In genomic region chr13:34420341-34421156, GRCm38 (mm10) we compare ENCODE assay signal across 25 mouse cellular contexts.
A peak's percentile ranks its signal among the peaks of the same experiment; 100 is the strongest.
DNase-seq lines count a peak whose midpoint lies in the region; ATAC-seq lines count a peak whose summit lies in the region.
"Had no signal": no experiment of that assay in that cellular context is flagged by ENCODE, and none has a peak within 500 bp of the region (broad histone marks: within the 10 kb centered on the region; RNA-seq: fewer than 3 reads in every experiment).

No protein-coding gene starts in this region.

- no peak overlapping the region for H3K4me2 ChIP-seq in hindbrain, embryonic 13.5 days
- no peak overlapping the region for H3K4me2 ChIP-seq in hindbrain, embryonic 11.5 days (replicated peaks; ENCODE audit: low read depth, low read length)
- H3K4me2 ChIP-seq in neural tube, embryonic 12.5 days (replicated peaks): no peak overlapping the region
- H3K4me2 ChIP-seq in hindbrain, embryonic 16.5 days (ENCODE audit: low read length): no peak overlapping the region
- no peak overlapping the region for H3K4me2 ChIP-seq in neural tube, embryonic 15.5 days
- H3K4me2 ChIP-seq: forebrain, embryonic 15.5 days; heart, embryonic 13.5 days; limb, embryonic 15.5 days; liver, embryonic 13.5 days had no signal

- no peaks in the 10 kb centered on the region for H3K9me3 ChIP-seq in hindbrain, embryonic 13.5 days
- H3K9me3 ChIP-seq in hindbrain, embryonic 11.5 days (ENCODE audit: control insufficient read depth, low read length): no peaks in the 10 kb centered on the region
- no peaks in the 10 kb centered on the region for H3K9me3 ChIP-seq in neural tube, embryonic 12.5 days
- no peaks in the 10 kb centered on the region for H3K9me3 ChIP-seq in hindbrain, embryonic 16.5 days (ENCODE audit: control insufficient read depth, low read length)
- H3K9me3 ChIP-seq in neural tube, embryonic 15.5 days (replicated peaks): no peaks in the 10 kb centered on the region
- H3K9me3 ChIP-seq: forebrain, embryonic 15.5 days; G1E; heart, embryonic 13.5 days; limb, embryonic 10.5 days; limb, embryonic 15.5 days; liver, embryonic 13.5 days had no signal

- no peaks in the 10 kb centered on the region for H3K36me3 ChIP-seq in hindbrain, embryonic 13.5 days
- H3K36me3 ChIP-seq in hindbrain, embryonic 11.5 days (ENCODE audit: control insufficient read depth, insufficient read depth, low read length): no peaks in the 10 kb centered on the region
- H3K36me3 ChIP-seq in neural tube, embryonic 12.5 days: no peaks in the 10 kb centered on the region
- H3K36me3 ChIP-seq in hindbrain, embryonic 16.5 days (ENCODE audit: control insufficient read depth, insufficient read depth, low read length): no peaks in the 10 kb centered on the region
- H3K36me3 ChIP-seq in neural tube, embryonic 15.5 days: no peaks in the 10 kb centered on the region
- H3K36me3 ChIP-seq: forebrain, embryonic 15.5 days; G1E; heart, embryonic 13.5 days; limb, embryonic 10.5 days; limb, embryonic 15.5 days; liver, embryonic 13.5 days had no signal

- DNase-seq in hindbrain, embryonic 11.5 days (ENCODE audit: low spot score): no peak
- no peak for DNase-seq in neural tube, embryonic 10.5 days (ENCODE audit: extremely low spot score, low spot score)
- no peak for DNase-seq in lung, postnatal 10 days
- no peak for DNase-seq in kidney, adult 8-10 months
- DNase-seq: adrenal gland, postnatal 25 days; cerebellum, adult 11-12 months; cerebellum, postnatal 10 days; heart, postnatal 10 days; liver, embryonic 13.5 days; lung, adult 18-20 months; midbrain, embryonic 14.5 days; retina, postnatal 1 day; right cerebral cortex, postnatal 14 days; thymus, postnatal 4 days had no signal

- 0 out of 2 replicates have a peak, but pooled peaks cover 3% of the 10 kb centered on the region for H3K27me3 ChIP-seq in hindbrain, embryonic 13.5 days
- H3K27me3 ChIP-seq in hindbrain, embryonic 11.5 days (ENCODE audit: control insufficient read depth, insufficient read depth, low read length): no peaks in the 10 kb centered on the region
- no peaks in the 10 kb centered on the region for H3K27me3 ChIP-seq in neural tube, embryonic 12.5 days (replicated peaks)
- H3K27me3 ChIP-seq in hindbrain, embryonic 16.5 days (replicated peaks; ENCODE audit: control insufficient read depth, insufficient read depth, low read length): no peaks in the 10 kb centered on the region
- no peaks in the 10 kb centered on the region for H3K27me3 ChIP-seq in neural tube, embryonic 15.5 days (replicated peaks)
- H3K27me3 ChIP-seq: forebrain, embryonic 15.5 days; heart, embryonic 13.5 days; limb, embryonic 15.5 days had no signal

- peak; percentile 46; the same call in 1 of the 2 replicates for ATAC-seq in hindbrain, embryonic 13.5 days (ENCODE audit: low FRiP score)
- ATAC-seq in hindbrain, embryonic 11.5 days (ENCODE audit: low FRiP score): no peak
- ATAC-seq in neural tube, embryonic 12.5 days (ENCODE audit: low FRiP score, low read depth): 0 out of 2 replicates have a peak, but pooled peaks have one; percentile 53
- ATAC-seq in hindbrain, embryonic 16.5 days: peak; percentile 37; the same call in 1 of the 2 replicates
- peak; percentile 59 for ATAC-seq in neural tube, embryonic 15.5 days (ENCODE audit: low FRiP score)
- ATAC-seq: forebrain, embryonic 15.5 days; intestine, embryonic 16.5 days; lung, postnatal 0 days had no signal

- H3K4me3 ChIP-seq in hindbrain, embryonic 13.5 days: no peak overlapping the region
- no peak overlapping the region for H3K4me3 ChIP-seq in hindbrain, embryonic 11.5 days (ENCODE audit: low read depth, low read length)
- H3K4me3 ChIP-seq in neural tube, embryonic 12.5 days: no peak overlapping the region
- H3K4me3 ChIP-seq in hindbrain, embryonic 16.5 days (ENCODE audit: low read length): no peak overlapping the region
- H3K4me3 ChIP-seq in neural tube, embryonic 15.5 days (replicated peaks): no peak overlapping the region
- H3K4me3 ChIP-seq: forebrain, embryonic 15.5 days; heart, embryonic 13.5 days; limb, embryonic 10.5 days; limb, embryonic 15.5 days; liver, embryonic 13.5 days had no signal

- H3K27ac ChIP-seq in hindbrain, embryonic 13.5 days: no peak overlapping the region; the same call in 1 of the 2 replicates
- no peak overlapping the region for H3K27ac ChIP-seq in hindbrain, embryonic 11.5 days (ENCODE audit: low read depth, low read length)
- no peak overlapping the region for H3K27ac ChIP-seq in neural tube, embryonic 12.5 days
- H3K27ac ChIP-seq in hindbrain, embryonic 16.5 days (ENCODE audit: low read depth, low read length): no peak overlapping the region
- H3K27ac ChIP-seq in neural tube, embryonic 15.5 days (replicated peaks): peak overlapping the region; percentile 13; the same call in 1 of the 2 replicates
- H3K27ac ChIP-seq: forebrain, embryonic 15.5 days; heart, embryonic 13.5 days; limb, embryonic 10.5 days; limb, embryonic 15.5 days; liver, embryonic 13.5 days had no signal

- 56% methylated on average over 8 of the region's 8 CpGs for WGBS in hindbrain, embryonic 13.5 days
- 70% methylated on average over 8 of the region's 8 CpGs for WGBS in hindbrain, embryonic 11.5 days
- WGBS in neural tube, embryonic 12.5 days: 56% methylated on average over 8 of the region's 8 CpGs
- 57% methylated on average over 8 of the region's 8 CpGs for WGBS in hindbrain, embryonic 16.5 days
- WGBS in neural tube, embryonic 15.5 days: 48% methylated on average over 8 of the region's 8 CpGs

- peaks cover 16% of the 10 kb centered on the region for H3K4me1 ChIP-seq in hindbrain, embryonic 13.5 days (replicated peaks)
- no peaks in the 10 kb centered on the region for H3K4me1 ChIP-seq in hindbrain, embryonic 11.5 days (replicated peaks; ENCODE audit: control insufficient read depth, insufficient read depth, low read length)
- 0 out of 2 replicates have a peak, but pooled peaks cover 5% of the 10 kb centered on the region for H3K4me1 ChIP-seq in neural tube, embryonic 12.5 days
- peaks cover 3% of the 10 kb centered on the region; the same call in 1 of the 2 replicates for H3K4me1 ChIP-seq in hindbrain, embryonic 16.5 days (ENCODE audit: control insufficient read depth, insufficient read depth, low read depth, low read length)
- peaks cover 21% of the 10 kb centered on the region for H3K4me1 ChIP-seq in neural tube, embryonic 15.5 days
- H3K4me1 ChIP-seq: forebrain, embryonic 15.5 days; heart, embryonic 13.5 days; liver, embryonic 13.5 days had no signal

- H3K9ac ChIP-seq in hindbrain, embryonic 13.5 days: no peak overlapping the region
- no peak overlapping the region for H3K9ac ChIP-seq in hindbrain, embryonic 11.5 days (ENCODE audit: low read depth, low read length)
- H3K9ac ChIP-seq in neural tube, embryonic 12.5 days: no peak overlapping the region
- no peak overlapping the region for H3K9ac ChIP-seq in hindbrain, embryonic 16.5 days (ENCODE audit: low read depth, low read length)
- no peak overlapping the region for H3K9ac ChIP-seq in neural tube, embryonic 15.5 days (replicated peaks)
- H3K9ac ChIP-seq: forebrain, embryonic 15.5 days; heart, embryonic 13.5 days; limb, embryonic 15.5 days; liver, embryonic 13.5 days had no signal
